Mouse (Mus musculus) liver, embryonic 14.5 days (tissue): ENCODE results near the gene Cwc27. TPM values are rescaled to one million over a fixed set of nuclear protein-coding genes. Genes with fewer than 3 reads are reported as not detected.

Experiments
- ATAC-seq: fragments of 200-750 bp; cut with Nextera tagmentation; 2 replicates; pipeline ENCODE4 v1.8.0; 2017; ENCODE audit warnings: moderate number of reproducible peaks, mild to moderate bottlenecking, moderate library complexity; ENCODE audit not compliant: insufficient read depth
- DNase-seq, 3 experiments: peaks; one replicate each; pipeline ENCODE4 v3.0.0-alpha.2; 2012 to 2013; ENCODE audit warnings: low read depth in 3 of 3, low spot score in 3 of 3
- H3K27ac ChIP-seq: fragments of 300-500 bp; sonication (generic); 2 replicates; pipeline ENCODE4 v1.5.1; 2014; ENCODE audit warnings: moderate library complexity, mild to moderate bottlenecking, control low read depth, inconsistent platforms
- H3K27me3 ChIP-seq: fragments of 300-500 bp; sonication (generic); 2 replicates; pipeline ENCODE4 v1.6.1; 2014; ENCODE audit warnings: mild to moderate bottlenecking, low read length, moderate library complexity; ENCODE audit not compliant: control insufficient read depth, insufficient read depth
- H3K36me3 ChIP-seq: fragments of 300-500 bp; sonication (generic); replicated peaks from 2 replicates; pipeline ENCODE4 v1.6.1; 2014; ENCODE audit warnings: low read depth; ENCODE audit not compliant: control insufficient read depth, insufficient read depth
- H3K4me1 ChIP-seq, 2 experiments: fragments of 200-500 bp in 1 of 2; fragments of 300-500 bp in 1 of 2; sonication (generic) in 1 of 2; replicated peaks; 2 replicates each; pipeline ENCODE4 v1.6.1; 2012 to 2014; ENCODE audit warnings: antibody characterized with exemption in 1 of 2, inconsistent platforms in 1 of 2, low read length in 1 of 2; ENCODE audit not compliant: control insufficient read depth in 2 of 2, insufficient read depth in 2 of 2
- H3K4me2 ChIP-seq: fragments of 300-500 bp; sonication (generic); 2 replicates; pipeline ENCODE4 v1.6.1; 2014; ENCODE audit warnings: low read depth, mild to moderate bottlenecking, control low read depth, moderate library complexity
- H3K4me3 ChIP-seq, 2 experiments: fragments of 200-500 bp in 1 of 2; fragments of 300-500 bp in 1 of 2; sonication (generic) in 1 of 2; 2 replicates each; pipeline ENCODE4 v1.5.1; 2012 to 2014; ENCODE audit warnings: low read depth in 2 of 2, low read length in 2 of 2, mild to moderate bottlenecking in 2 of 2, control low read depth in 1 of 2, inconsistent platforms in 1 of 2, moderate library complexity in 1 of 2; ENCODE audit not compliant: insufficient read depth in 1 of 2
- H3K9ac ChIP-seq: fragments of 300-500 bp; sonication (generic); replicated peaks from 2 replicates; pipeline ENCODE4 v1.6.1; 2014; ENCODE audit warnings: mild to moderate bottlenecking, control low read depth, moderate library complexity
- H3K9me3 ChIP-seq: fragments of 300-500 bp; sonication (generic); 2 replicates; pipeline ENCODE4 v1.6.1; 2016; ENCODE audit warnings: low read length, mixed read lengths; ENCODE audit not compliant: control insufficient read depth
- CTCF ChIP-seq: IDR thresholded peaks from 2 replicates; pipeline ENCODE4 v1.5.1; 2016; ENCODE audit warnings: antibody characterized with exemption, low read depth, control low read depth
- EP300 ChIP-seq: IDR thresholded peaks from 2 replicates; pipeline ENCODE4 v1.6.1; 2016; ENCODE audit warnings: antibody characterized with exemption, low read depth
- WGBS: fragments of 180-500 bp; shearing (Covaris S2); extraction: QIAGEN DNeasy Blood & Tissue Kit; methylation state at CpG from one replicate; pipeline ENCODE4 v1.1.7; 2014; ENCODE audit not compliant: insufficient replicate concordance; 5-methylcytosine and 5-hydroxymethylcytosine counted together
- polyA plus RNA-seq, 2 experiments: library from polyadenylated mRNA; depleted of rRNA in 1 of 2; stranded (reverse) in 1 of 2; unstranded in 1 of 2; fragments of >200 nt; fragmentation: Nextera tagmentation in 1 of 2; extraction: Ambion mirVana in 1 of 2; gene quantifications; 2 replicates each; pipeline versions ENCODE4 v1.2.1 to v1.2.3; 2012 to 2014

Gene Cwc27
- polyA plus RNA-seq, 2 experiments: 4.9 to 7.8 TPM

DNA sequence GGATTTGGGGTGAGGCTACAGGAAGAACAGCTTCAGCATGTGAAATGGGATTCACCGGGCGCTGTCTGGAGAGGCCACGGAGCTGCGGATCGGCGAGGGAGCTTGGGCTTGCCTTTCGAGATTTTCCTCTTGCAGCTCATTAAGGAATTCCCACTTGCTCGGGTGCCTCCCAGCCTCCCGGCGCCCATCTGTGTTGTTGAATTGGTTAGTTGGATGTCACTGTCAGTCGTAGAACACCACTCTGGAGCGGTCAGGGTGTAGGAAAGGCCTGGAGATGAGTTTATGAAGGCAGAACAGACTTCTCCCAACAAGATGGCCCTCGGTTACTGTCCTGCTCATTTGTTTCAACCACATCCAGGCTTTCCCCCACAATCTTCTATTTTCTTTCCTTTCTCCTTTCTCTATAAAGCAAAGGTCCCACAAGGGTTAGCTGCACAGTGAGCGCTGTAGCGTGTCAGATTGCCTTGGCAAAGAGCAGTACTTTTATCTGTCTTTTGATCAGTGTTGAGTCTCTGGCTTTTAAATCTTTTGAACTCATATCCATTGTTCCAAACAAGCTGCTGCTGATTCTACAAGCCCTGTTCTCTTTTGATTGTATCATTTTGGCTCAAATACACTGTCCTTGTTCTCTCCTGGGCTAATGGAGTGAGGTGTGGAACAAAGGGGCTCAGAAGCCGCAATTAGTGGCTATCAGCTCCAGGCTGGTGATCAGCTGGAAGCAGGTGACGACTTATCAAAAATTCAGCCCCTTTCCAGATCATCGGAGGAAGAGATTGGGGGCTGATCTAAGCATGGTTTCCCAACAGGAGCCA is 200.7 kb downstream of the Cwc27 start:
- no peak for ATAC-seq
- no peak overlapping the region for H3K27ac ChIP-seq
- no peaks in the 10 kb centered on the region for H3K36me3 ChIP-seq
- H3K4me3 ChIP-seq: no peak overlapping the region
- no peaks in the 10 kb centered on the region for H3K4me1 ChIP-seq
- no peak for DNase-seq
- H3K9me3 ChIP-seq: no peaks in the 10 kb centered on the region
- WGBS: 75% methylated on average over 18 of the region's 18 CpGs
- no peak overlapping the region for H3K4me2 ChIP-seq
- H3K27me3 ChIP-seq: no peaks in the 10 kb centered on the region
- no peak for TF ChIP-seq EP300
- no peak for TF ChIP-seq CTCF
- no peak overlapping the region for H3K9ac ChIP-seq

DNA sequence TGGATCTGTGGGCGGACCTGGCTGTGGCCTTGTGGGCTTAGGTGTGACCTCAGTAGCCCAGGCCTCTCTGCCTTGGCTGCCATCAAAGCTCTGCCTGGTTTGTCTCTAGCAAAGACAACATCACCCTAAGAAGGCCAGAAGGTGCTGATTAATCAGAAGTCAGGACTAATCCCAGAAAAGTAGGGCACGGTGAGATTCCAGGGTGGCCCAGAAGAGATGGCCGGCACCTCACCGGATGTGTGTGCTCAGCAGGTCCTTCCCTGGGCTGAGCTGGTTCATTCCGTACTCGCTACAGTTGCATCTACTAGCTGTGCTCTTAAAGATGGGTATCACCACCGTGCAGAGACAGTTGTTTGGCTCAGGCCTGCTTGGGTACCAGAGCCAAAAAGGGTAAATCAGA is 201.8 kb downstream of the Cwc27 start:
- H3K27ac ChIP-seq: no peak overlapping the region
- H3K4me3 ChIP-seq: no peak overlapping the region

DNA sequence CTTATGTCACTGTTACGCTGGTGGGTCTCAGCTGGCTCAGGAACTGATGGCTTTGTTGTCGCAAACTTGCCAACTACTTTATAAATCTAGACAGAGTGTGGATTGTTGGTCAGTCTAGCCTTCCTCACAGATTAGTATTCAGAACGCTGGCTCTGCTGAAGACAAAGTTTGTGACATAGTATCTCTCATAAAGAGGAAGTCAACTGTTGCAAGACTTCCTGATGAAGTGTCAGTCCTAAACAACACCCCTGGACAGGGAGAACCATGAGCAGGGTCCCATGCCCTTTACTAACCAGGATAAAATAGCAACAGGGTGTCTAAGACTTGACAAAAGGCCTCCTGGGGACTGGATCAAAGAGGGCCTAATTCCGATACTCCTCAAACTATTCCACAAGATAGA is 205.6 kb downstream of the Cwc27 start:
- WGBS: 68% methylated on average over 4 of the region's 4 CpGs
- TF ChIP-seq EP300 (no peak), CTCF (no peak)
- DNase-seq: no peak
- no peak overlapping the region for H3K4me2 ChIP-seq
- H3K4me1 ChIP-seq: peaks cover 0 to 2% of the 10 kb centered on the region in 2 experiments; a peak in 1 of 4 replicates
- no peak overlapping the region for H3K27ac ChIP-seq
- no peak; the same call in 1 of the 2 replicates for ATAC-seq
- no peaks in the 10 kb centered on the region for H3K27me3 ChIP-seq
- no peak overlapping the region for H3K4me3 ChIP-seq
- no peaks in the 10 kb centered on the region for H3K36me3 ChIP-seq
- H3K9ac ChIP-seq: no peak overlapping the region
- no peaks in the 10 kb centered on the region for H3K9me3 ChIP-seq

More for the DNA sequence above, 201.8 kb downstream of the Cwc27 start:
- Histone ChIP-seq H3K4me1 (no peaks in the 10 kb centered on the region; a peak in 1 of 4 replicates), H3K27me3 (no peaks in the 10 kb centered on the region), H3K36me3 (no peaks in the 10 kb centered on the region), H3K4me2 (no peak overlapping the region), H3K9me3 (no peaks in the 10 kb centered on the region), H3K9ac (no peak overlapping the region)
- DNase-seq: no peak
- 78% methylated on average over 7 of the region's 7 CpGs for WGBS
- no peak for ATAC-seq
- TF ChIP-seq EP300 (no peak), CTCF (no peak)

DNA sequence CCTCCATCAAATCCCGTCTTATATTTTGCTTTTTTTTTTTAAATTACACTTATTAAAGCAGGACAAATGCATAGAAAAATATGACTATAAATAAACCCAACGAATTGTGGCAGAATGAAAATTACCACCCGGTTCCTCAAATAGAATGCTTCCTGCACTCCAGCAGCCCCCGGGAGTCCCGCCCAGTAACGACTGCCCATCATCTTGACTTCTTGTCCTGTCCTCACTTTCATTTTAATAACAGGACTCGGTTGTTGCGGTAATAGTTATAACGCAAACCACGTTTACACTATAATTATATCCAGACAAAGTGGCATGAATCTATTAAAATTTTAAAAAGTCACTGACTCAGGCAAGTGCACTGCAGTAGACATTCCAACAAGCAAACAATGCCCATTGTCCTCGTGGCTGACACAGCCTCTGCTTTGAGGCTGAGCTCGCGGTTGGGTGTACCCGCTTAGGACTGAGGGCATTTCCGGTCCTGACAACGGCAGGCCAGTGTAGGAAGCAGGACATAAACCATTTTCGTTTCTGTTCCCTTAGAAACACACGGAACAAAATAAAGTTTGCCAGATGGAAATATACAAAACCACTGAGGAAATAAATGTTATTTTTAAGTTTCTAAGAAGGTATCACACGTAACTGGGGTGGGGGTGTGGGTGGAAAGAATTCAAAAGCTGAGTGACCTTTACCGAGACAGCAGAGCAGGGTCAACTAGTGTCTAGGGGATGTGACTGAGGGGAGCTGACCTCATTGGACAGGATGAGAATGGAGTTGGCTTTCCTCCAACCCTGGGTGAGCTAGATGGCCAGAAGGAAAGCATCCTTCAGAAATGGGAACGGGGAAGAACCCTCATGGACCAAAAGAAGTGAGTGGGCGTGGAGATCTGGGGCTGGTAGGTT is 206.5 kb downstream of the Cwc27 start:
- Histone ChIP-seq H3K9ac (no peak overlapping the region), H3K4me1 (peaks cover 0 to 2% of the 10 kb centered on the region in 2 experiments; a peak in 1 of 4 replicates), H3K9me3 (no peaks in the 10 kb centered on the region), H3K27ac (no peak overlapping the region), H3K4me2 (peak overlapping the region; percentile 51), H3K36me3 (no peaks in the 10 kb centered on the region), H3K4me3 (peak overlapping the region in 1 of 2 experiments; percentile 30; a peak in 3 of 4 replicates), H3K27me3 (no peaks in the 10 kb centered on the region)
- no peak for TF ChIP-seq CTCF
- ATAC-seq: peak; percentile 56; the same call in 1 of the 2 replicates
- 30% methylated on average over 22 of the region's 22 CpGs for WGBS
- DNase-seq: no peak

DNA sequence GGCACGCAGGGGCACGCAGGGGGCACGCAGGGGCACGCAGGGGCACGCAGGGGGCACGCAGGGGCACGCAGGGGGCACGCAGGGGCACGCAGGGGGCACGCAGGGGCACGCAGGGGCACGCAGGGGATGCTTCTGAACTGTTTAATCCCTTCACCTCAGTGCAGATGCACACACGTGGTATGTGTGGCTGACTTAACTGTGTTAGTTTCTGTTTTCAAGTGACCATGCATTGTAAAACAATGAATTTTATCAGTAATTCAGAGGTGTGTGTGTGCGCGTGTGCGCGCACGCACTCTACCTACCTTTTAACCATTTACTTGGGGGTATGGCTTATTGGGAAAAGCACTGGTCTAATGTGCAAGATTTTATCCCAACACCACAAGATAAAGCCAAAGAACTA is 208.4 kb downstream of the Cwc27 start:
- ATAC-seq (no peak), DNase-seq (no peak)
- no peak overlapping the region for H3K27ac ChIP-seq
- H3K36me3 ChIP-seq: no peaks in the 10 kb centered on the region
- H3K4me2 ChIP-seq: no peak overlapping the region
- H3K27me3 ChIP-seq: no peaks in the 10 kb centered on the region
- no peaks in the 10 kb centered on the region for H3K9me3 ChIP-seq
- peaks cover 0 to 2% of the 10 kb centered on the region in 2 experiments; a peak in 1 of 4 replicates for H3K4me1 ChIP-seq
- no peak for TF ChIP-seq EP300
- no peak for TF ChIP-seq CTCF
- H3K9ac ChIP-seq: no peak overlapping the region
- no peak overlapping the region for H3K4me3 ChIP-seq
- 85% methylated on average over 18 of the region's 18 CpGs for WGBS
